Mouse (Mus musculus): ENCODE measurements around the gene Tlr5. TPM values are rescaled to one million over a fixed set of nuclear protein-coding genes. Genes with fewer than 3 reads are reported as not detected.
A peak's percentile ranks its signal among the peaks of the same experiment; 100 is the strongest.

Tlr5 gene
- polyA plus RNA-seq, 1 experiment: 0.86 TPM

DNA sequence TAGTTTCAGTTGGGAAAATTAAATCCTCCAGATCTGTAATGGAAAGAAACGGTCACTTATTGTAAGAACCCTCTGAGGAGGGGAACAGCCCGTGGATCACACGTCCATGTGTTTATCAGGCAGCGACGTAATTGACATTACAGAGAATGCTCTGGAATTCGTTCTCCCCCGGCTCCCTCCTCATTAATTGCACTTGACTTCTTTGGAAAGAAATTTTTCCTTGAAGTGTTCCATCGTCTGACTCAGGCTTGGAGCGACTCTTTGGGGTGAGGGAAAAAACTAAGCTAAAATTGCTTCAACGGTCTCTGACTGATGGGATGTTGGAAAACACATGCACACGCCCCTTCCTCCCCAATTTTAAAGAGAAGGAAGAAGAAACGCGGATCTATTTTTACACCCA, 31.7 kb downstream of the Tlr5 start:
- no peak for DNase-seq (ENCODE audit: extremely low spot score in 1 of 2, low spot score in 1 of 2)

DNA sequence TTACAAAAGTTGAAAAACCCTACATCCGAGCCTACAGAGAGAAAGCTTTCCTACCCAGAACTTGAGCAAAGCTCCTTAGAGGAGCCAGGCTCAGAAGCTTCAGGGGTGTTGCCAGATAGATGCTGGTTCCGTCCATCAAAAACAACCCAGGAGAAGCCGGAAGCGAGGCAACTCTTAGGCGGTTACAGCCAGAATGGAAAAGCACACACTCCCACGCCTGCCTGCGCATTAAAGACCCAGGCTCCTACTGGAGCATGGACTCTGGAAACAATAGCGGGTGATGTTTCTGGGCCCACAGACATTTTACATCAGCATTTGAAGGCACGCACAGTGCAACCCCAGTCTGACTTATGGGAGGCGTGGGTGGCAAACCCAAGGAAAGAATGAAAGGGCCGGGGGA, 32.2 kb downstream of the Tlr5 start:
- DNase-seq (ENCODE audit: extremely low spot score in 1 of 2, low spot score in 1 of 2): no peak

DNA sequence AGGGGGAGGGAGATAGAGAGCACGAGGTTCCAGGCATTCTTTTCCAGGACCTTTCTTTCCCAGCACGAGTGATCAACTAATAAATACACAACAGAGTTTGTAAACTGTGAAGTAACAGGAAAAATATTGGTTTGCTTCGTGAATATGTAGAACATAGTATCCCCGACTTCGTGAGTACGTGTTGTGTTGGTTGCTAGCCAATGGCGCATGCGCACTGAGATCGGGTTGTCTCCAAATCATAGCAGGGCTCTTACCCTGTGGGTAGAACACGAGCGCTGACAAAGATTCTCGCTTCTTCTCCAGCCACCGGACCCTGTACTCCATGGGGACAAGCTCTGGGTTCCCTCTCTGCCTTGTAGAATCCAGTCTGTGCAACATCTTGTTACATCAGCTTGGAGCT, 33.2 kb downstream of the Tlr5 start:
- DNase-seq (ENCODE audit: extremely low spot score in 1 of 2, low spot score in 1 of 2): no peak

DNA sequence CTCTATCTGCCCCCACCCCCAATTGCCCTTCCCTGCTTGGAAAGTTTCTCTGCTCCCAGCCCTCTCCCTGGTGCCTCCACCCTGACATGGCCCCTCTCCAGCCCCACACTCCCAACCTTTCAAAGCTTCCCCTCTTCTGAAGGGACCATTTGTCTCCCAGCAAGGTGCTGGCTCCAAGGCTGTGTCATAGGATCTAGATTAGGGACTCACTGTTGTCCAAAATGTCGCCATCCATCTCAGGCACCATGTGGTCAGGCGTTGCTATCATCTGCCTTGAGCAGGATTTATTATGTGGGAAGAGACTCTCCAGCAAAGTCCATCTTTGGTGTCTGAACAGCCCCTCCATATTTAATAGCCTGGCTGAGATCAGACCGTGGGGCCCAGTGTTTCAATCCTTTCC, 34.1 kb downstream of the Tlr5 start:
- no peak for DNase-seq (ENCODE audit: extremely low spot score in 1 of 2, low spot score in 1 of 2)

DNA sequence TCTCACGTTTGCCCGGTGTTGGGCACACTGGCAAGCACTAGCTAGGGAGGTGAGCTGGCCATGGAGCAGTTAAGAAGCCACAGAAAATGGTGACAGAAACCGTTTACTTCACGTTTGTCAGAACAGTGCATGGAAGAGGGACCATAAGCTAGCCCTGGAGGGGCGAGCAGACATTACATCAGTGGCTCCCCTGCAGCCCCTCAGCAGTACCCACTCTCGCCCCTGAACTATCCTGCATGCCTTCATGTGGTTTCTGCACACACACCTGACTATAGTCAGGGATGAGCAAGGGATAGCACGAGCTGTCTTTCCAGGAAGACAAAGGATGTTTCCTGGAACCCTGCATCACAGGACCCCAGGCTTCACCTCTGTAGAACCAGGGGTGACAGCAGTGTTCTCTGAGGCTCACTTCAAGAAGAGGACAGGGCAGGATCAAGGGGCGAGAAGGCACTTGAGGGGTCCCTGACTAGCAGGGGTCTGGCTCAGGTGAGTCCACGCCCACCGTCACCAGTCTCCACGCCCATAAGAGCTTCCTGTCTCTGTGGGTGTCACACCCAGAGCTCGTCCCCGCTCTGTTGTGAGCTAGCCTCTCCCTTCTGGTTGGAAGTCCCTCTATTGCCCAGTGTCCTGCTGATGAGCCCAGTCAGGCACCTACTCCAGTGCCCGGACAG, 35.6 kb downstream of the Tlr5 start:
- no peak for DNase-seq (ENCODE audit: extremely low spot score in 1 of 2, low spot score in 1 of 2)

DNA sequence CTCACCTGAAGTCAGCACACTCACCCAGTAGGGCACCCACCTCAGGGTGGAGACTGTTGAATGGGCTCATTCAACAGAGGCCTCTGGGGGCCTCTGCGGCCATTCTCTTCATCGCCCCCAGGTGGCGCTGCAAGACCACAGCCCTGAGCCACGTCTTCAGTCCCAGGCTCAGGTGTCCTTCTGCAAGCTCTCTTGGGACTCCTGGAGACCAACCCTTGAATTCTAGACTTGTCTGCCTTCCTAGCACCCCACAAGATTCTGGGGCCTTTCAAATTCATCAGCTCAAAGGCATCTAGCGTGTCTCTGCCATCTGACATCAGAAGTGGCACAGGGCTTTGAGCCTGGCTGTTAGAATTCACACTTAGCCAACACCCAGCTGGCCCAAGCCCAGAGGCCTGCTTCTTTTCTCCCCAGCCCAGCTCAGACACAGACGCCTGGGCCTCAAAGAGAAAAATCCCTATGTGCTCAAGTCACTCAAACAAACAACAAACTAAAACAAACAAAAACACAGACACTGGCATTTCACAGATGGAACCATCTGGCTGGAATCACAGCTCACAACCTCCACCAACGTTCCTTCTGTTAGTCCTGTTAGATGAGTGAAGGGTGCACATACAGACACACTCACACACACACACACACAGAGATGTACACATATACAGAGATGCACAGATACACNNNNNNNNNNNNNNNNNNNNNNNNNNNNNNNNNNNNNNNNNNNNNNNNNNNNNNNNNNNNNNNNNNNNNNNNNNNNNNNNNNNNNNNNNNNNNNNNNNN, 36.6 kb downstream of the Tlr5 start:
- peak in 1 of 2 experiments; percentile 84 for DNase-seq (ENCODE audit: extremely low spot score in 1 of 2, low spot score in 1 of 2)

Other genes with a start within 250 kb of the Tlr5 start
- gene Ccdc185, start 205.6 kb upstream of the Tlr5 start, polyA plus RNA-seq (2012; rRNA removed): 0.06 TPM in 1 of 2 replicates, not detected in the other
- gene Susd4, start 190.9 kb upstream of the Tlr5 start, polyA plus RNA-seq (2012; rRNA removed): 138 and 144 TPM in 2 replicates

Measured in frontal cortex, adult 2 months (tissue).